Mouse (Mus musculus): Measurements from ENCODE around the gene Rasgef1b. TPM values are rescaled to one million over a fixed set of nuclear protein-coding genes. Genes with fewer than 3 reads are reported as not detected.

The Rasgef1b gene
- polyA plus RNA-seq, 1 experiment from 2014 or later, result 124 TPM

- Histone ChIP-seq H3K79me2 (ENCODE audit: inconsistent target) (no peaks in the 10 kb centered on the region), H3K36me3 (ENCODE audit: inconsistent target) (no peaks in the 10 kb centered on the region), H3K4me3 (ENCODE audit: inconsistent target) (no peak overlapping the region), H3K27ac (no peak overlapping the region)
- 79% methylated on average over 4 of the region's 4 CpGs for WGBS (ENCODE audit: missing documents)
Measured at GRCm38 (mm10) chr5:99515764-99516163, 213.1 kb downstream of the Rasgef1b start.

- 91% methylated on average over 9 of the region's 9 CpGs for WGBS (ENCODE audit: missing documents)
- Histone ChIP-seq H3K79me2 (ENCODE audit: inconsistent target) (no peaks in the 10 kb centered on the region), H3K4me3 (ENCODE audit: inconsistent target) (no peak overlapping the region), H3K27ac (no peak overlapping the region), H3K36me3 (ENCODE audit: inconsistent target) (no peaks in the 10 kb centered on the region)
Measured at GRCm38 (mm10) chr5:99513209-99513880, 215.5 kb downstream of the Rasgef1b start.

GRCm38 (mm10) chr5:99511081-99511480, 217.8 kb downstream of the Rasgef1b start:
- no peaks in the 10 kb centered on the region for H3K36me3 ChIP-seq (ENCODE audit: inconsistent target)
- H3K79me2 ChIP-seq (ENCODE audit: inconsistent target), result no peaks in the 10 kb centered on the region
- WGBS (ENCODE audit: missing documents), result 98% methylated on average over 10 of the region's 11 CpGs
- H3K27ac ChIP-seq, result no peak overlapping the region
- H3K4me3 ChIP-seq (ENCODE audit: inconsistent target), result no peak overlapping the region

- Histone ChIP-seq H3K4me3 (ENCODE audit: inconsistent target) (no peak overlapping the region), H3K36me3 (ENCODE audit: inconsistent target) (no peaks in the 10 kb centered on the region), H3K27ac (no peak overlapping the region), H3K79me2 (ENCODE audit: inconsistent target) (no peaks in the 10 kb centered on the region)
- WGBS (ENCODE audit: missing documents), result 92% methylated on average over 7 of the region's 7 CpGs
Measured at GRCm38 (mm10) chr5:99506109-99506508, 222.8 kb downstream of the Rasgef1b start.

GRCm38 (mm10) chr5:99504349-99504830, 224.5 kb downstream of the Rasgef1b start:
- H3K27ac ChIP-seq, result no peak overlapping the region
- WGBS (ENCODE audit: missing documents), result 90% methylated on average over 9 of the region's 9 CpGs
- no peak overlapping the region for H3K4me3 ChIP-seq (ENCODE audit: inconsistent target)
- H3K79me2 ChIP-seq (ENCODE audit: inconsistent target), result no peaks in the 10 kb centered on the region
- no peaks in the 10 kb centered on the region for H3K36me3 ChIP-seq (ENCODE audit: inconsistent target)

- Histone ChIP-seq H3K27ac (no peak overlapping the region), H3K79me2 (ENCODE audit: inconsistent target) (no peaks in the 10 kb centered on the region), H3K36me3 (ENCODE audit: inconsistent target) (no peaks in the 10 kb centered on the region), H3K4me3 (ENCODE audit: inconsistent target) (no peak overlapping the region)
- 56% methylated on average over 9 of the region's 9 CpGs for WGBS (ENCODE audit: missing documents)
Measured at GRCm38 (mm10) chr5:99502681-99503080, 226.2 kb downstream of the Rasgef1b start.

- Histone ChIP-seq H3K36me3 (ENCODE audit: inconsistent target) (no peaks in the 10 kb centered on the region), H3K4me3 (ENCODE audit: inconsistent target) (no peak overlapping the region), H3K79me2 (ENCODE audit: inconsistent target) (no peaks in the 10 kb centered on the region), H3K27ac (no peak overlapping the region)
- 36% methylated on average over 7 of the region's 7 CpGs for WGBS (ENCODE audit: missing documents)
Measured at GRCm38 (mm10) chr5:99499404-99500089, 229.3 kb downstream of the Rasgef1b start.

GRCm38 (mm10) chr5:99497856-99498255, 231.0 kb downstream of the Rasgef1b start:
- Histone ChIP-seq H3K79me2 (ENCODE audit: inconsistent target) (no peaks in the 10 kb centered on the region), H3K36me3 (ENCODE audit: inconsistent target) (no peaks in the 10 kb centered on the region), H3K4me3 (ENCODE audit: inconsistent target) (no peak overlapping the region), H3K27ac (no peak overlapping the region)
- 94% methylated on average over 11 of the region's 11 CpGs for WGBS (ENCODE audit: missing documents)

GRCm38 (mm10) chr5:99496931-99497782, 231.7 kb downstream of the Rasgef1b start:
- H3K79me2 ChIP-seq (ENCODE audit: inconsistent target), result no peaks in the 10 kb centered on the region
- WGBS (ENCODE audit: missing documents), result 94% methylated on average over 9 of the region's 9 CpGs
- H3K36me3 ChIP-seq (ENCODE audit: inconsistent target), result no peaks in the 10 kb centered on the region
- no peak overlapping the region for H3K4me3 ChIP-seq (ENCODE audit: inconsistent target)
- H3K27ac ChIP-seq, result no peak overlapping the region

- no peaks in the 10 kb centered on the region for H3K36me3 ChIP-seq (ENCODE audit: inconsistent target)
- no peaks in the 10 kb centered on the region for H3K79me2 ChIP-seq (ENCODE audit: inconsistent target)
- H3K27ac ChIP-seq, result no peak overlapping the region
- H3K4me3 ChIP-seq (ENCODE audit: inconsistent target), result no peak overlapping the region
- WGBS (ENCODE audit: missing documents), result 73% methylated on average over 1 of the region's 1 CpGs
Measured at GRCm38 (mm10) chr5:99496157-99496453, 232.8 kb downstream of the Rasgef1b start.

GRCm38 (mm10) chr5:99495354-99496156, 233.3 kb downstream of the Rasgef1b start:
- Histone ChIP-seq H3K79me2 (ENCODE audit: inconsistent target) (no peaks in the 10 kb centered on the region), H3K4me3 (ENCODE audit: inconsistent target) (no peak overlapping the region), H3K36me3 (ENCODE audit: inconsistent target) (no peaks in the 10 kb centered on the region), H3K27ac (no peak overlapping the region)
- WGBS (ENCODE audit: missing documents), result 76% methylated on average over 10 of the region's 10 CpGs

GRCm38 (mm10) chr5:99493861-99494260, 235.0 kb downstream of the Rasgef1b start:
- no peaks in the 10 kb centered on the region for H3K36me3 ChIP-seq (ENCODE audit: inconsistent target)
- 92% methylated on average over 9 of the region's 9 CpGs for WGBS (ENCODE audit: missing documents)
- no peak overlapping the region for H3K27ac ChIP-seq

GRCm38 (mm10) chr5:99493017-99493416, 235.8 kb downstream of the Rasgef1b start:
- WGBS (ENCODE audit: missing documents), result 98% methylated on average over 3 of the region's 3 CpGs
- Histone ChIP-seq H3K27ac (no peak overlapping the region), H3K36me3 (ENCODE audit: inconsistent target) (no peaks in the 10 kb centered on the region), H3K79me2 (ENCODE audit: inconsistent target) (no peaks in the 10 kb centered on the region), H3K4me3 (ENCODE audit: inconsistent target) (no peak overlapping the region)

More at GRCm38 (mm10) chr5:99493861-99494260, 235.0 kb downstream of the Rasgef1b start:
- H3K79me2 ChIP-seq (ENCODE audit: inconsistent target), result no peaks in the 10 kb centered on the region
- no peak overlapping the region for H3K4me3 ChIP-seq (ENCODE audit: inconsistent target)

GRCm38 (mm10) chr5:99488479-99489158, 240.2 kb downstream of the Rasgef1b start:
- Histone ChIP-seq H3K4me3 (ENCODE audit: inconsistent target) (no peak overlapping the region), H3K36me3 (ENCODE audit: inconsistent target) (no peaks in the 10 kb centered on the region), H3K79me2 (ENCODE audit: inconsistent target) (no peaks in the 10 kb centered on the region), H3K27ac (peak overlapping the region; percentile 19; the same call in 1 of the 2 replicates)
- WGBS (ENCODE audit: missing documents), result 38% methylated on average over 6 of the region's 6 CpGs

Data from macrophage (primary cell).